Mouse (Mus musculus) lung, postnatal 0 days (tissue): ENCODE data around the gene Chtop.

Experiments used
- CTCF ChIP-seq: IDR thresholded peaks from 2 replicates; pipeline ENCODE4 v1.5.1; 2016; ENCODE audit warnings: antibody characterized with exemption, mild to moderate bottlenecking
- EP300 ChIP-seq: IDR thresholded peaks from 2 replicates; pipeline ENCODE4 v1.6.1; 2016; ENCODE audit warnings: antibody characterized with exemption, mild to moderate bottlenecking, control low read depth

- TF ChIP-seq CTCF (no peak), EP300 (no peak)
These were observed 5.9 kb upstream of the Chtop start for GRCm38 (mm10) chr3:90515242-90515641.
